Mouse (Mus musculus) left cerebral cortex, adult 9 months (tissue): ENCODE data around the gene Creb3l4.
A peak's percentile ranks its signal among the peaks of the same experiment; 100 is the strongest.

Source experiments
- DNase-seq, 2 experiments: peaks; one replicate each; pipeline ENCODE4 v3.0.0; 2022; ENCODE audit warnings: low spot score in 2 of 2

Gene Creb3l4

GRCm38 (mm10) chr3:90231507-90232333 is 11.6 kb downstream of the Creb3l4 start, which contains the start of gene Jtb:
Jtb (plus strand) TSS chr3:90231597.
- peak; percentile 82 to 96 for DNase-seq

GRCm38 (mm10) chr3:90231075-90231474 is 12.2 kb downstream of the Creb3l4 start:
- DNase-seq, result no peak

- no peak for DNase-seq
Observed at GRCm38 (mm10) chr3:90224331-90224730, 19.0 kb downstream of the Creb3l4 start.

GRCm38 (mm10) chr3:90222941-90223340 is 20.4 kb downstream of the Creb3l4 start:
- DNase-seq, result no peak

- DNase-seq, result no peak
Observed at GRCm38 (mm10) chr3:90222455-90222854, 20.9 kb downstream of the Creb3l4 start.

- DNase-seq, result no peak
Observed at GRCm38 (mm10) chr3:90221123-90221522, 22.2 kb downstream of the Creb3l4 start.

- peak in 1 of 2 experiments; percentile 23 for DNase-seq
Observed at GRCm38 (mm10) chr3:90220531-90220951, 22.8 kb downstream of the Creb3l4 start.

- DNase-seq, result peak in 1 of 2 experiments; percentile 62
Observed at GRCm38 (mm10) chr3:90220088-90220487, 23.2 kb downstream of the Creb3l4 start.

GRCm38 (mm10) chr3:90215825-90216380 is 27.4 kb downstream of the Creb3l4 start:
- no peak for DNase-seq

- DNase-seq, result no peak
Observed at GRCm38 (mm10) chr3:90213956-90214684, 29.2 kb downstream of the Creb3l4 start.

GRCm38 (mm10) chr3:90213377-90213866 is 29.9 kb downstream of the Creb3l4 start, which contains the start of the genes Rps27 and Rab13:
Rps27 (minus strand) TSS chr3:90213651.
Rab13 (plus strand) TSS chr3:90213695.
- DNase-seq, result peak; percentile 86 to 95

- DNase-seq, result no peak
Observed at GRCm38 (mm10) chr3:90212723-90213122, 30.6 kb downstream of the Creb3l4 start.

- DNase-seq, result no peak
Observed at GRCm38 (mm10) chr3:90211475-90212398, 31.6 kb downstream of the Creb3l4 start.

GRCm38 (mm10) chr3:90209908-90210566 is 33.3 kb downstream of the Creb3l4 start:
- no peak for DNase-seq

GRCm38 (mm10) chr3:90208662-90209061 is 34.6 kb downstream of the Creb3l4 start:
- no peak for DNase-seq

GRCm38 (mm10) chr3:90204582-90204981 is 38.7 kb downstream of the Creb3l4 start:
- no peak for DNase-seq

- DNase-seq, result no peak
Observed at GRCm38 (mm10) chr3:90203619-90204018, 39.7 kb downstream of the Creb3l4 start.

GRCm38 (mm10) chr3:90202884-90203283 is 40.4 kb downstream of the Creb3l4 start:
- DNase-seq, result no peak

GRCm38 (mm10) chr3:90197548-90197947 is 45.8 kb downstream of the Creb3l4 start:
- DNase-seq, result no peak

- no peak for DNase-seq
Observed at GRCm38 (mm10) chr3:90195644-90196043, 47.7 kb downstream of the Creb3l4 start.
